Mouse (Mus musculus): ENCODE measurements around the gene Arhgap45.

Gene Arhgap45

GRCm38 (mm10) chr10:79986963-79987362 lies 29.5 kb upstream of the Arhgap45 start:
- no peak for DNase-seq (ENCODE audit: low read depth, low spot score)

DNA sequence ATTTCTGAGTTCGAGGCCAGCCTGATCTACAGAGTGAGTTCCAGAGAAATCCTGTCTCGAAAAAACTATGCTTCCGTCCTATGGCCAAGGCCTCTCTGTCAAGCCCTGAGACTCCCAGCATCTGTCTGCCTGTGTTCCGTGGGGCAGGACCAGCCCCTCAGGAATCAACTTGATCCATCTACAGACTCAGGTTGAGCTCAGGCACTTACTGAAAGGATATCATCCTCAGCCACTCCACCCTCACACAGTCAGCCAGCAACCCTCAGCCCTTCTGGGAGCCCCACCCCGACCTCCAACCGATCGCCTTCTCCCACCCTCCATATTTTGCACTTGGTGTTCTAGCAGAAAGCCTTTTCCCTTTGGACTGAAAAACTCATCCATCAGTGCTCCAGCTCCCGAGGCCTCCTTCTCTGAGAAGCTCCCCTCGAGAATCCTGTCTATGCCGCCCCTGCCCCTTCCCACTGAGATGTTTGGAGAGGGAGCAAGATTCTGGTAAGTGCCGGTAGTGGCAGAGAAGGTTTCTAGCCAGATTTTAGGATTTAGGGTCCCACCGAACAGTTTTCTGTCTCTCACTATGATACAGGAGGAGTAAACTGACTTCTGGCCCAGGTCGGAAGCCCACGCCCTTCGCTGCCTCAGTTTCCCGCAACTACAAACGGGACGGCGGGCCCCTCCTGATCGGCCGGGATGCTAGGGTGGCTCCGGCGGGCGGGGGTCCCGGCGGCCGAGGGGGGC lies 28.5 kb upstream of the Arhgap45 start:
- DNase-seq (ENCODE audit: low read depth, low spot score) = no peak

- no peak for DNase-seq (ENCODE audit: low read depth, low spot score)
Measured at GRCm38 (mm10) chr10:79988506-79989271, 27.8 kb upstream of the Arhgap45 start, which contains the start of gene Cnn2. Cnn2 (plus strand) TSS chr10:79988584.

GRCm38 (mm10) chr10:79989272-79989786 lies 27.1 kb upstream of the Arhgap45 start:
- DNase-seq (ENCODE audit: low read depth, low spot score) = no peak

DNA sequence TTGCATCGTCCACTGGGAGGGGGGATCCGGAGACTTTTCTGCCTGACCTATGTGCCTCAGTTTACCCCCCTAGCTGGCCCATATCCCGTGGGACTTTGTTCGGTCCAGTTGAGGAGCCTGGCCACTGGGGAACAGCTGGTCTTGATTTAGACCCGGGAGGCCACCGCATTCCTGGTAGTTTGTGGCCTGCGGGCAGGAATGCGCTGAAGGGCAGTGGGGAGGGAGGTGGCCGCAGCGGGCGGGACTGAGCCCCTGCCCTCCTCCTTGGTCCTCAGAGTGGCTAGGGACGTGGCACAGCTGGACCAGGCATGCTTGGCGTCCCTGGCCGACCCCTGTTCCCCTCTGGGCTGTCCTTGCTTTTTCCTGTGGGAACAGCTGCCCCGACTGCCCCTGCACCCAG lies 26.6 kb upstream of the Arhgap45 start:
- no peak for DNase-seq (ENCODE audit: low read depth, low spot score)

DNA sequence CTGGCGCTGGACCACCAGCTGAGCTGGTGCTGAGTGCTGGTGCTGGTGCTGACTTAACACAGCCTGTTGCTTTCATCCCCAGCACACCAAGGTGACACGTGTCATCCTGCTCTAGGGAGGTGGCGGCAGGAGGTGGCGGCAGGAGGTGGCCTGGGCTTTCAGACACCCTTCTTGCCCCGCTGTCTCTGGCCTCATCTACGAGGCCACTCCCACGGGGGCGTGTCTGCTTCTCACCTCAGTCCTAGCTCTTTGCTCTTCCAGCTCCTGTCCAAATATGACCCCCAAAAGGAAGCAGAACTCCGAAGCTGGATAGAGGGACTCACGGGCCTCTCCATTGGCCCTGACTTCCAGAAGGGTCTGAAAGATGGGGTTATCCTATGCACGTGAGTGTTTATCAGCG lies 25.4 kb upstream of the Arhgap45 start:
- DNase-seq (ENCODE audit: low read depth, low spot score) = no peak

DNA sequence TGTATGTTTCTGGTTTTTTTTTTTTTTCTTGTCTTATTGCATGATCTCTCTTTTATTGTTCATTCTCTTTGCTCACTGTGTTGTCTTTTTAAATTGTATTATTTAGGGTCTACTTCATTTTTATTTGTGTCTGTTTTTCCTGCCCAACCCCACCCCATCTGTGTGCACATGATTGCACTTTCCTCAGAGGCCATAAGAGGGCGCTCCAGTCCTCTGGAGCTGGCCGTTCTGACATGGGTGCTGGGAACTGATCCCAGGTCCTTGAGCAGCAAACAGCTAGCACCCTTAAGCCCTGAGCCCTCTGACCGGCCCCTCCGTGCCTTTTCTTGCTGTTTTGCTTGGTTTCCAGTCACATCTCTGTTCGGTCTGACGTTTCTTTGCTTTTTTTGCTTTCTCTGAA lies 24.9 kb upstream of the Arhgap45 start:
- no peak for DNase-seq (ENCODE audit: low read depth, low spot score)

- no peak for DNase-seq (ENCODE audit: low read depth, low spot score)
Measured at GRCm38 (mm10) chr10:79994397-79995115, 21.9 kb upstream of the Arhgap45 start.

- no peak for DNase-seq (ENCODE audit: low read depth, low spot score)
Measured at GRCm38 (mm10) chr10:79995636-79996035, 20.8 kb upstream of the Arhgap45 start.

GRCm38 (mm10) chr10:79996272-79997033 lies 20.0 kb upstream of the Arhgap45 start, which contains the start of gene Abca7:
Abca7 (plus strand) TSS chr10:79996494.
- peak; percentile 94 for DNase-seq (ENCODE audit: low read depth, low spot score)

GRCm38 (mm10) chr10:79997034-79997760 lies 19.3 kb upstream of the Arhgap45 start:
- DNase-seq (ENCODE audit: low read depth, low spot score) = no peak

- DNase-seq (ENCODE audit: low read depth, low spot score) = no peak
Measured at GRCm38 (mm10) chr10:79997819-79998218, 18.6 kb upstream of the Arhgap45 start.

DNA sequence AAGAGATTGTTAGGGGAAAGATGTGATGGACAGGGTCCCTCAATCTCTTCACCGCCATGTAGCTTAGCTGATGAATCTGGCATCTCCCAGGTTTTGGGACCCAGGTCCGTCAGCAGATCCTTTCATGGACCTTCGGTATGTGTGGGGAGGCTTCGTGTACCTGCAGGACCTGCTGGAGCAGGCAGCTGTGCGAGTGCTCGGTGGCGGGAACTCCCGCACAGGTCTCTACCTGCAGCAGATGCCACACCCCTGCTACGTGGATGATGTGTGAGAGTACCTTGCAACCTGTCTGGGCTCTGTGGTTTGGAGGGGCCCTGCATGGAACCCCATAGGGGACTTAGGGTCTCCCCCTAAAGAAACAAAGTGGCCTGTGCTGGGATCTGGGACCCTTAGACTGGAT lies 14.5 kb upstream of the Arhgap45 start:
- DNase-seq (ENCODE audit: low read depth, low spot score) = no peak

DNA sequence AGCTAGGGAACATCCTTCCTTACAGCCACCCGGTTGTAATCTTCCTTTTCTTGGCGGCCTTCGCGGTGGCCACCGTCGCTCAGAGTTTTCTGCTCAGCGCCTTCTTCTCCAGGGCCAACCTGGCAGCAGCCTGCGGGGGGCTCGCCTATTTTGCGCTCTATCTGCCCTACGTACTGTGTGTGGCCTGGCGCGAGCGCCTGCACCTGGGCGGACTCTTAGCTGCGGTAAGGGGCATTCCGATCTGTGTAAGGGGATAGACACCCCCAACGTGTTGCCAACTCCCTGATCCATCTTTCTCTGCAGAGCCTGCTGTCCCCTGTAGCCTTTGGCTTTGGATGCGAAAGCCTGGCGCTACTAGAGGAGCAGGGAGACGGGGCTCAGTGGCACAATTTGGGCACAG lies 13.6 kb upstream of the Arhgap45 start:
- no peak for DNase-seq (ENCODE audit: low read depth, low spot score)

GRCm38 (mm10) chr10:80003374-80004232 lies 12.8 kb upstream of the Arhgap45 start:
- no peak for DNase-seq (ENCODE audit: low read depth, low spot score)

DNA sequence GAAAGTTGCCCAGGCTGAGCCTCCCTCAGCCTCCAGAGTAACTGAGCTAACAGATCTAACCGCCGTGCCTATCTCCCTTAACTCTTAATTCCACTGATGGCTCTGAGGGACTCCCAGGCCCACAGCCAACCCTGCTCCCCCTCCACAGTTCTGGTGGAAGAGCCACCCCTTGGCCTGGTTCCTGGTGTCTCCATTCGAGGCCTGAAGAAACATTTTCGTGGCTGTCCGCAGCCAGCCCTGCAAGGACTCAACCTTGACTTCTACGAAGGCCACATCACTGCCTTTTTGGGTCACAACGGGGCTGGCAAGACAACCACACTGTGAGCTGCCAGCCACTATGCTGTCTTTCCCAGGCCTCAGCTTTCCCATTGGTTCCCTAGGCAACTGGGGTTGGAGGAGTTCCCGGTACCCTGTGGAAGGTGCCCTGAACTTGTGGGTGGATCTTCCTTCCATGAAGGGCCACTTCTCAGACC lies 12.2 kb upstream of the Arhgap45 start:
- no peak for DNase-seq (ENCODE audit: low read depth, low spot score)

DNA sequence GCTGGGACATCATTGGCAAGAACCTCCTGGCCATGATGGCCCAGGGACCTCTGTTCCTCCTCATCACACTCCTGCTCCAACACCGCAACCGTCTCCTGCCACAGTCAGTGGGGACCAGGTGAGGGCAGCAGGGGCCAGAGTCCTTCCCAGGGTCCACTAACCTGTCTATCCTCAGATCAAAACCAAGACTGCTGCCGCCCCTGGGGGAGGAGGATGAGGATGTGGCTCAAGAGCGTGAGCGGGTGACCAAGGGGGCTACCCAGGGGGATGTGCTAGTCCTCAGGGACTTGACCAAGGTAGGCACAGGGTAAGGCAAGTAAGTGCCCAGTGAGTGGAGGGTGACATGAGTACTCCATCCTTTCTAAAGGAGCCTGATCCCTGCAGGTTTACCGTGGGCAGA lies 4.7 kb upstream of the Arhgap45 start:
- no peak for DNase-seq (ENCODE audit: low read depth, low spot score)

DNA sequence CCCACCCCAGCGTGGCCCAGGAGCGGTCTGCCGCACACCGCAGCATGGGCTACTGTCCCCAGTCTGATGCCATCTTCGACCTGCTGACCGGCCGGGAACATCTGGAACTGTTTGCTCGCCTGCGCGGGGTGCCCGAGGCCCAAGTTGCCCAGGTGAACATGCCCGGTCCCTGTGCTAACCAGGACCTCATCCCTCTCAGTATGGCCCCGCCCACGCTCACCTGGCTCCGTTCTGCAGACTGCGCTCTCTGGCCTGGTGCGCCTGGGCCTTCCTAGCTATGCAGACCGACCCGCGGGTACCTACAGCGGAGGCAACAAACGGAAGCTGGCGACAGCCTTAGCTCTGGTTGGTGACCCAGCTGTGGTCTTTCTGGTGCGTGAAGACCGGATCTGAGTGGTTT lies 2.8 kb upstream of the Arhgap45 start:
- no peak for DNase-seq (ENCODE audit: low read depth, low spot score)

- no peak for DNase-seq (ENCODE audit: low read depth, low spot score)
Measured at GRCm38 (mm10) chr10:80014484-80015290, 1.8 kb upstream of the Arhgap45 start.

Measured in retina, adult 2 months (tissue).